Mouse (Mus musculus): Measurements from ENCODE around the gene Rae1.

The Rae1 gene

DNA sequence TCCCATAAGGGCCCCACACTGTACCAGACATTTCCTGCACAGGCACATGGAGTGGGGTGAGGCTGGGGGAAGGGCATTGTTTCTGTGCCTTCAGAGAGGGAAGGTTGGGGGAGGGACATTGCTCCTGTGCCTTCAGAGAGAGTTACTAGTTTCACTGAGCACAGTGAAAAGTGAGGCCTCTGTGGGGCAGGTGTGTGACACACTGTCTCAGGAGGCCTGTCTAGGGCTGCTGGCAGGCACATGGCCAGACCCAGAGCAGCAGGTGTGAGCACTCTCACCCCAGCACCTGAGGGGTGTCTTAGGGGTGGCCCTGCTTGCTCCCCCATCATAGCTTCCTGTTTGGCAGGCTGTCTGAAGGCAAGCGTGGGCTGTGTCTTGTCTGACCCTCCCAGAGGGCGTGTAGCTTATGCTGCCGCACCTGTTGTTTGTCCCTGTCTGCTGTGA is 26.8 kb downstream of the Rae1 start:
- peak; percentile 90 for DNase-seq (ENCODE audit: low read depth, low spot score)

DNA sequence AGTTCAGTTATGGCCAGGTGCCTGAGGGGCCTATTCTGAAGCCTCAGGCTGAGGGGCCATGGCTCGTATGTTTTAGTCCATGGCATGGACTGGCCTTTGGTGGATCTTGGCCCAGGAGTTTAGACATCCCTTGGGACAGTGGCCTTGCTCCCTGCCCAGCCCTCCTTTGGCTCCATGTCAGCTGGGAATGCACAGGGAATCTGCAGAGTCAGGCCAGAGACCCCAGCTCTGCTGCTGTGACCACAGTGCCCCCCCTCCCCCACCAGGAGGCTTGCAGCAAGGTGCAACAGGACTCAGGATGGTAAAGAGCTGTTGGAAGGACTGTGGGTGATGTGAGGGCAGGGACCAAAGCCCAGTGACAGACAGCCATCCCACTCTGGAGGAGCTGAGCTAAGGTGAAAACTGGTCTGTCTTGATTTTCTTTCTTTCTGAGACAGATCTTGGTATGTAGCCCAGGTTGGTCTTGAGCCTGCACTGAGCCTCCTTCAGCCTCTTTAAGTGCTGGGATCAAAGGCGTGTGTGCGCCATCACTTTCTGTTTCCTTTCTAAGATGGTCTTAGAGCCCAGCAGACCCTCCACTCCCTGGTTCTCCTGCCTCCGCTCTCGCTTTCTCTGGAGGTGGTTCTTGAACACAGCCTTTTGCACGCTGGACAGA is 27.4 kb downstream of the Rae1 start:
- DNase-seq (ENCODE audit: low read depth, low spot score), result peak; percentile 44

DNA sequence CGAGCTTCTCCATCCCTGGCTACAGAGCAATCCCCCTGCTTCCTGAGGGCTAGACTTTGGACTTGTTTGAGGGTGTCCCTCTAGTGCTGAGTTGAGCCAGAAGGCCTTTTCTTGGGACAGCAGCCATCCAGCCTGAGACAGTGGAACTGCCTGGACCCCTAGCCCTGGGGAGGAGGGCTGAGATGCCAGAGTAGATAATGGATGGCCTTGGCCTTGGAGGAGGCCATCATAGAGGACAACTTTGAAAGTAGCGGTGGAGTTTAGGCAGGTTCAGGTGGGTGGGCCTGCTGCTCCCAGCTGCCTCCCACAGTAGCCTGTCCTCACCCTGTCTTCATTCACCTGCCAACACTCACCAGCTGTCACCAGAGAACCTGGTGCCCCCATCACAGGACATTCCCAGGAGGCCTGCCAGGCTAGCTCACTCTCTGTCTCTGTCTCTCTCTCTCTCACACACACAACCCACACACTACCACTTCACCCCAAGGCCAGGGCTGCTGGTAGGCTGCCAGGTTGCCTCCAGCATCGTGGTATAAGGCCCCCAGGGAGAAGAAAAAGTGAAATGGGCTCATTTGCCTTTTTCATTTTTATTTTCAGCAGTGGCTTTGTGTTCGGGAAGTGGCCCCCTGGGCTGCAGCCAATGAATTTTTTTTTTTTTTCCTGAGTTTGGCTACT is 28.0 kb downstream of the Rae1 start:
- DNase-seq (ENCODE audit: low read depth, low spot score), result peak; percentile 35

DNA sequence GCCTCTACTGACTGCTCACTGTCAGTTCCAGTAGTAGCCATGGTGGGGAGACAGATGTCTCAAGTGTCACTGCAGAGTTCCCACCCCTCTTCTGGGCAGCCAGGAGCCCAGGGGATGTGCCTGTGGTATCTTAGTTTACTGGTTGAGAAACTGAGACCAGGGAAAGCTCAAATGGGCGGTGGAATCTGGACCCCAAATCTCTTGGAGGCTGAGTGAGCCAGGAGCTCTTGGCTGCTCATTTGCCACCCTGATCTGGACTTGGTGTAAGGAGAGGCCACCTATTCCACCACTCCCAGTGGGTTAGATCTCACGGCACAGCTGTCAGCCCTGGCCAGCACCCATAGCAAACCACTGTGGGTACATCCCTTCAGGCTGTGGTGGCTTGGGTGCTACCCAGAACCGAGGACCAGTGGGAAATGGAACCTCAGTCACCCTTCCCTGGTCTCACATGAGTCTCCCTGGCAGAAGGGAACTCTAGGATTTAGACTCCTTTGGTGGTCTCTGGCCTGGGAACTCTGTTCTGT is 28.7 kb downstream of the Rae1 start:
- DNase-seq (ENCODE audit: low read depth, low spot score), result peak; percentile 28

DNA sequence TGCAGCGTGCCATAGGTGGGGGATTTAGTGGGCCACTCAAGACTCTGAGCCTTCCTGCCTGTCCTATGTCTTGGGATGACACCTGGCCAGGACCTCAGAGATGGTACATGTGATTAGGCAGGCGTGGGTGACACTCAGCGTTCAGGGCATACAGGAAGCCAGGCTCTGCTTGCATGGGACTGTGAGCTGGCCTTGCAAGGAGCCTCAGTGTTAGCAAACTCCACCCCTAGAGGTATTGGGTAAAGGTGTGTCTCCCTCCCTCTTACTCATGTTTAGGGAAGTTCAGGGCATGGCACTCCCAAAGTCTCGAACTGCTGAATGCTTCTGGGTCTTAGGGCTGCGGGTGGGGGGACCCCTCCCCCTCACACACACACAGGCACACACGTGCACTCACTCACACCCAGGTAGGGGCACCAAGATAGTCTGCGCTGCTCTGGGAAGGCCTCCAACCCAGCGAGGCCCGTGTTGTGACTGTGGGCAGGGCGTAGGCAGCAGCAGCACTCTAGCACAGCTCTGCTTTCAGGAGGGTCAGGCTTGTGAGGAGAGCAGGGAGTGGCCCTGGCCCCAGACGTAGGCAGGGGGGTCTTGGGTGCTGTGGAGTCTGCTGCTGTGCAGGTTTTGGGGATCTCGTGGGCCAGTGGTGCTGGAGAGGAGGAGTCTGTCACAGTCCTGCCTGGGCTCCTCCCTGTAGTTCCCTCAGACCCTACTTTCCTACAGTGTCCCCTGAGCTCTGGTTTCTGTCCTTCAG is 30.8 kb downstream of the Rae1 start:
- DNase-seq (ENCODE audit: low read depth, low spot score), result peak; percentile 68

GRCm38 (mm10) chr2:173033531-173033930 is 33.6 kb downstream of the Rae1 start:
- DNase-seq (ENCODE audit: low read depth, low spot score), result peak; percentile 60

- no peak for DNase-seq (ENCODE audit: low read depth, low spot score)
Measured at GRCm38 (mm10) chr2:173034998-173035397, 35.1 kb downstream of the Rae1 start.

DNA sequence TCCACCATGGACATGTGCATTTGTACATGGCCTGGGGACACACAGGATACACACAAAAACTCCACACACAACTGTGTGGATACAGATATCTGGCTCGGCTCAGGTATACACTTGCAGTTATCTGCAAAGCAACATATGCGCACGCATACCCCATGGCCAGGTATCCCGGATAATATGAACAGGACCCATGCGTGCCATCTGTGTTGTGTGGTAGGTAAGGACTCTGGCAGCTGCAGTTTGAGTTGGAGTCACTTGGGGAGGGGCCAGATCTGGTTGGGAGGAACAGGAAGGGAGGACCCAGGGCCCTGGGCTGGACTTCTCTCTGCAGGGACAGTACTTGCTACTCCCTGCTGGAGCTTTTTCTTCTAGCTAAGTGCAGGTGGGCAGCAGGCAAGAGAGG is 35.7 kb downstream of the Rae1 start:
- DNase-seq (ENCODE audit: low read depth, low spot score), result no peak

DNA sequence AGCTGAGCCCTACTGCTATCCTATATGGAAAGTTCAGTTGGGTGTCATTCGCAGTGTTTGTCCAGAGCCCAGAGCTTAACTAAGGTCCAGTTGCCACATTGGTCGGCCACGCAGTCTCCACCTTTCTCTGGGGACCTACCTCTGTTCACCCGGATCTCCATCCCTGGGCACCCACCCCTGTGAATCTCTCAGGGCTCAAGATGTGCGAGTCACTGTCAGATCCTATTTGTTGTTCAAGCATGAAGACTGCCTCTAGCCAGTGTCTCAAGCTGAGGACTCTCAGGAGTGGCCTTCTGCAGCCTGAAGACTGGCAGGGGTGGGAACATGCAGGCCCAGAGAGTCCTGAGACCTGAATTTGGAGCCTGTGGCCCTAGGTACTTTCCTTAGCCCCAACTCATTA is 36.1 kb downstream of the Rae1 start:
- no peak for DNase-seq (ENCODE audit: low read depth, low spot score)

DNA sequence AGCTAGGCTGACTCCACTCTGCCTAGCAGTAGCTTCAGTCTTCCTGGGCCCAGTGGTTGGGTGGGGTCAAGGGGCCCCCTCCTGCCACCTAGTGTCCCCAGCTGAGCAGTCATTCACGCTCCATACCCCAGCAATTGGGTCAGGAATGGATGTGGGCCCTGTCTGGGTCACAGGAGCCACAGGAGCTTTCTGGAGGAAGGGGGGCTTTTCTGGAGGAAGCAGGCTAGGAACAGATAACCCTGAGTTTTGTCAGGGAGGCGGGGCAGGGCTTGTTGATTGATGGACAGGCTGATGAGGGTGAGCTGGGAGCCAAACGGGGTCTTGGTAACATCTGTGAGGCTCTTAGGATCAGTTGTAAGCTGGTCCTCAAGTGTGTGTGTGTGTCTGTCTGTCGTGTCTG is 36.7 kb downstream of the Rae1 start:
- no peak for DNase-seq (ENCODE audit: low read depth, low spot score)

DNA sequence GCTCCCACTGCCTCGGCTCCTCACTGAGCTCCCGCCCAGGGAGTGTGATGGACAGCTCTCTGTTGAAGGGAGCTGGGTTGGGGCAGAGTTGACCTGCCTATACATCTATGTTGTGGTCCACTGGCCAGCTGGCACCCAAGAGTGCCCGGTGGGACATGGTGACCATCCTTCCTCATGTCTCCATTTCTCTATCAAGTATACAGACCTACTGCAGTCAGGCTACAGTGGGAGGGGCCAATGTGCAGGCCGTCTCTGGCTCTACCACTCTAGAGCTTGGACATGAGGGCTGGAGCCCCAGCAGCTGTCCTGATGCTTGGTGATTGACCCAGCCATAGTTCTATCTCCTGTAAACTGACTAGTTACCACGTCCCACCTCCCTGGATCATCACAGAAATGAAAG is 37.4 kb downstream of the Rae1 start:
- DNase-seq (ENCODE audit: low read depth, low spot score), result no peak

GRCm38 (mm10) chr2:173037827-173038607 is 38.1 kb downstream of the Rae1 start:
- DNase-seq (ENCODE audit: low read depth, low spot score), result peak; percentile 72

DNA sequence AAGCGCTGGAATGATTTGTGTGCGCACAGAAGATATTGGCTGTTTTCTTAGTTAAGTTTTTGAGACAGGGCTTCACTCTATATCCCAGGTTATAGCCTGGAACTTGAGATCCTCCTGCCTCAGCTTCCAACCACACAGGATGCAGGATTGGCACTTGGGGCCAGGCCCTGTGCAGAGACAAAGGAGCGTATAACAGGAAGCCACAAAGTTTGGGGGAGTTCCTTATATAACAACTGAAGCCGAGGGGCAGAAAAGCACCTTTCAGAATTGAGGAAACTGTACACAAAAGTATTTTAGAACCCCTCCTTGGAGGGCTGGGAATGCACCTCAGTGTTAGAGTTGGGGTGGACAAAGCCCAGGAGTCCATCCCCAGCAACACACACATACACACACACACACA is 39.1 kb downstream of the Rae1 start:
- DNase-seq (ENCODE audit: low read depth, low spot score), result no peak

GRCm38 (mm10) chr2:173040803-173041202 is 40.9 kb downstream of the Rae1 start:
- no peak for DNase-seq (ENCODE audit: low read depth, low spot score)

DNA sequence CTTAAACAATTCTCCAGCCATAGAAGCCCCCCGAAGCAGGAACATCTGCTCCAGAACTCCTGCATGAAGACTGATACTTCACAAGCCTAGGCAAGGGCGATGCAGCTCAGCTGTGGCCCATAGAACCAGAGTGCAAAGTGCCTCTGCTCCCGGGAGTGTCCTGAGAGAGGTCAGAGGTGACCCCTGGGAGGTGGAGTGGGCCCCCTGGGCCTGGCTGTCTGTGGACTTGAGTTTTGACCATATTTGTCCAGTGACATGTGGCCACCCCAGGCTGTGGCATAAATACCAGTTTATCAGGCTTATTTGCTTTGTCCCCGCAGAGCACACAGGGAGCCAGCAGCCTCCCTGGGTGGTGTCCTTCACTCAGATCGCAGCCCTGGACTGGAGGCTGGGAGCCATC is 41.3 kb downstream of the Rae1 start:
- no peak for DNase-seq (ENCODE audit: low read depth, low spot score)

DNA sequence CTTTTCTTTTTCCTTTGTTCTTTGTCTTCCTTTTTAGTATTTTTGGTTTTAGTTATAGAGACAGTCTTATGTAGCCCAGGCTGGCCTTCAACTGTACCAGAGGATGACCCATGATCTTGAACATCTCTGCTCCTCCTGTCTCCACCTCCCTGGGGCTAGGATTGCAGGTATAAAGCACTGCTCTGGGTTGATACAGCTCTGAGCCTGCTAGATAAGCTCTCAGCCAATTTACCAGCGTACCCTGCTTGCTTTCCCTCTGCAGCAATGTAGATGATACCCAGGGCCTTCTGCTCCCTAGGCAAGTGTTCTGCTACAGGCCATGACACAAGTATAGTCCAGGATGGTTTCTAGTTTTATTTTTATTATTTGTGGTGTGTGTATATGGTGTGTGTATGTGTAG is 42.0 kb downstream of the Rae1 start:
- DNase-seq (ENCODE audit: low read depth, low spot score), result no peak

- DNase-seq (ENCODE audit: low read depth, low spot score), result no peak
Measured at GRCm38 (mm10) chr2:173042504-173043162, 42.7 kb downstream of the Rae1 start.

GRCm38 (mm10) chr2:173044198-173044970 is 44.5 kb downstream of the Rae1 start:
- no peak for DNase-seq (ENCODE audit: low read depth, low spot score)

GRCm38 (mm10) chr2:173046582-173047297 is 46.8 kb downstream of the Rae1 start:
- DNase-seq (ENCODE audit: low read depth, low spot score), result peak; percentile 77

DNA sequence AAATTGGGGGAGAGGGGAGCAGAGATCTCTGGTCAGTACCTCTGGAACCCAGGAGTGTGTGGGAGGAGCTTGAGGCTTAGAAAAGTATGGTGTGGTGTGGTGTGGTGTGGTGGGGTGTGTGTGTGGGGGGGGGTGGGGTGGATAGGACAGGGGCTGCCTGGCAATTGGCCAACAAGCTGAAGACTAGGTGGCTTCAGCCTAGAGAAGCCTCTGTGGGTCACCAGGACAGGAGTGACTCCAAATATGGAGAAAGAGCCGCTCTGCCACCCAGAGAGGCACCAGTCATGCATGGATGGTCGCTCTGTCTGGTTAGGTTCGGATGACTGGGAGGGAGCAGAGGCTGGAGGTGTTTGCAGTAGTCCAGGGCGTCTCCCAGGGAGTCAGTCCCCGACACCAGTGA is 47.6 kb downstream of the Rae1 start:
- peak; percentile 14 for DNase-seq (ENCODE audit: low read depth, low spot score)

Measured in CD4-positive, CD25-positive, alpha-beta regulatory T cell, adult 2 months (primary cell).